Mouse (Mus musculus): Measurements from ENCODE around the gene Kcnab2.
A peak's percentile ranks its signal among the peaks of the same experiment; 100 is the strongest.

Kcnab2 gene

DNA sequence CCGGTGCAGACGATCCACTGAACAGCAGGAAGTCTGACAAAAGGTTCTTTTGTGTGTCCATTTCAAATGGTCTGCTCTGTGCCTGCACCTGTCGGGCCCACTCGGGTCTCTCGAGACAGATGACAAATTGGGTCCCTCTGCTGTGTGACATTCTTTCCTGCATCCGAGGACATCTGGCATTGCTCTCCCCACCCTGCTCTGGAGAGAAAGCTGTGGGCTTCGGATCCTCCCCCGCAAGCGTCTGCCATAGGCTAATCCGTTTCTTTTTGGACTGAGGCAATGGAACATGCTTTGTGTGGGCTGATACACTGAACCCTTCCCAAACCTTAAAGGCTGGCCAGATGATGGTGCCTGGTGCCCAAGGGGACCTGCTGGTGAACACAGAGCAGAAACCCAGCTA is 24.6 kb downstream of the Kcnab2 start:
- DNase-seq (ENCODE audit: low read depth) = no peak

DNA sequence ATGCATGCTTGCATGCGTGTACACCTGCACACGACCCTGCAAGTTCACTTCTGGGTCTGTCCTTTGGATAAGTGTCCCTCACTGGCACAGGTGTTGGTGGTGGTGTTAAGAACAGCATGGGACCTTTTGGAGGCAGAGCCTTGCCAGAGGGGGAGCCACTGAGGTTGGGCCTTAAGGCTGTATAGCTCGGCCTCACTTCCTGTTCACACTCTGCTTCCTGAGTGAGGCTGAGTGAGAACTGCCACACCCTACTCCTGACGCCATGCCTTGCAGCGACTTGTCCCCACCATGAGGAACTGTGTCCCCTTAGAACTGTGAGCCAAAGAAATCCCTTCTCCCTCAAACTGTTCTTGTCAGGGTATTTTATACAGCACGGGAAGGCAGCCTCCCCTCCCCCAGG is 26.3 kb downstream of the Kcnab2 start:
- DNase-seq (ENCODE audit: low read depth) = peak; percentile 74

DNA sequence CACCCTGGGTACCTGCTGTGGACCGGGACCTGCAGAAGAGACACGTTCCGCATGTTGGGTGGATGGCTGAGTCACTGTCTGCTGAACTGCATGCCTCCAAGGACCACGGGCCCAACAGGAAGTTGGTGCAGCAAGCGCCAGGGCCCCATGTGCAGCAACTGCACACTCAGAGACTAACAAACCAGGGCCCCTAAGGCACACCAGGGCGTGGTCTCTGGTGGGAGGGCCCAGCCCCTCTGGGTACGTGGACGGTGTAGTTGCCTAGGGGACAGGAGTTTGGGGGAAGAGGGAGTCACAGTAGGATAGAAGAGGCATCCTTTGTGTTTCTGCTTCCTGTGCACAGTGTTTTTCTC is 29.0 kb downstream of the Kcnab2 start:
- DNase-seq (ENCODE audit: low read depth) = peak; percentile 87

DNA sequence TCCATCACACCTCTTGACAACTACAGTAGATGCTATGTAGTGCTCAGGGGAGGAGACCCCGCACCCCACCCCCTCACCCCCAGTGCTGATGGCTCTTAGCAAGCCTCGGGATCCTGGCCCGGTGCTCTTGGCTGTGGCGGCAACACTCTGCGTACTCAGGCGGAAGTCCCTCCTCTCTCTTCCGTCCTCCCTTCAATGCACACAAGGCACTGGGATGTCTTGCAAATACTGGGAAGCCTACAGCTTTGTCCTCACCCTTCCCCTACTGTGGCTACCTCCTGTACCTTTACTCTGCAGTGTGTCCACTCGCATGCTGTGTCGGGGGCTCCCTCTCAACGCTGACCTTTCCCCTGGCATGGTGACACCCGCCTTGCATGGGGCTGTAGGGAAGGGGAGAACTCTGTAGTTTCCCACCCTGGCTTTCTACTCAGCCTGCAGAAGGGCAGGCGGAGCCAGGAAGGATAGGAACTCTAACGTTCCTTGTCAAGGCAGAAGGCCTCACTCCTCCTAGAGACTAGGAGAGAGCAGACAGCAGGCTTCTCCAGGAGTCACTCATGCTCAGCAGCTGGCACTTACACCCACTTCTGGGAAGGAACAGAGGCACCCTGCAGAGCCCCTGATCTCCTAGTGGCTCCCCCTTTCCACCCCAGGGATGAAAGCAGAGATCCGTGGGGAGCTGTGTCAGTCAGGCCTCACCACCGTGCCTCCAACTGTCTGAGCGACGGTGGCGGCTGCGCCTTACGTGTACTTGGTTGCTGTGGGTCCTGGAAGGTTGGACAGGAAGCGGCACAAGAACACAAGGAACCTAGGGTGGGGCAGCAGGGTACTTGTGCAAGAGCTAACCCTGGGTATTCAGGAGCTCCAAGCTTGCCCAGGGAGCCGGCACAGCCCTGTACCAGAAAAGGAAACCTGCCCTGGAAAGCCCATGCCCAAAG is 29.7 kb downstream of the Kcnab2 start:
- peak; percentile 65 for DNase-seq (ENCODE audit: low read depth)

DNA sequence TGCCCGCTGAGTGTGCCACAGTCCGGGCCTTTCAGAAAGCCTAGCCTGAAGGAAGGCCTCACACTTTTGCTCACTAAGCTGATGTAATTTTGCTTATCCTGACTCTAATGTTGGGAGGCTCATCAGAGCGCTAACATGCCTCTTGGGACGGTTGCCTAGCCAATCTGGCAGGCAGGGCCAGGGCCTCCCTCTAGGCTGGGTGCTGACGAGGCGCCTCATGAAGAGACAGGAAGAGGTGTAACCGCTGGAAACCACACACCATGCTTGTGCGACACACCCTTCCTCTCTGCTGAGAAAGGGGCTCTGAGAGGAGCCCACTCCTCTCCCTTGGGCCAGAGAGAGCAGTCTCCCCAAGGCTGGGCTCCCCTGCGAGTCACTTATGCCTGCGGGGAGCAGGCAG is 31.5 kb downstream of the Kcnab2 start:
- DNase-seq (ENCODE audit: low read depth) = peak; percentile 85

DNA sequence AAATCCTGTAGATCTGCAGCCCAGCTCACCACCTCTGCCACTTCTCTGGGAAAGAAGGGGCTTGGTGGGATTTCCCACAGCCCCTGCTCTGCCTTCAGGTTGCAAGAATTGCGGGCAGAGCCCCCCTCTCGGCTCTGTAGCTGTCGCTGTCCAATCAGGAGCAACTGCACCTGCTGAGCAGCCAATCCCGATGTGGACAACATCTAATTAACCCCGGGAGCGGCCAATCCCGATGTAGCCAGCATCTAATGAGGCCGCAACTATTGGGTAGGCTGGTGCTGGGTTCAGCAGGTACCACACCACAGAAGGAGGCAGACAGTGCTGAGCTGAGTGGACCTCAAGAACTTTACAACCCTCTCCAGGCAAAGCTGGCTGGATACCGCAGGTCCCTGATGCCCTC is 36.1 kb downstream of the Kcnab2 start:
- DNase-seq (ENCODE audit: low read depth) = no peak

DNA sequence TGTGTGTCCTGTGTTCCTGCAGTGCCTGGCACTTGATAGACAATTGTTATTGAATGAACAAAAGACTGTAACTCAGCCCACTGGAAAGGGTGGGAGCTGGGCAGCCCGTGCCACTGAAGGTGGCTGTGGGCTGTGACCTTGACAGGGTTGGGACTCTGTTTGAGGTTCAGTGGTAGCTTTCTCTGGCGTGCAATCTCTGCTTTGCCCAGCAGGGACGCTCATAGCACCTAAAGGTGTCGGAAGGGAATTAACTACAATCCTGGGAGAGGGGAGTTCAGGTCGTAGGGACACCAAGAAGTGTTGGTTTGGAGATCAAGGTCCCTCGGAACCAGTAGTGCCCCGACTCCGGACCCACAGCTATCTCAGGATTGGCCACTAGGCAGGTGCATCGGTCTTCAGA is 36.8 kb downstream of the Kcnab2 start:
- peak; percentile 36 for DNase-seq (ENCODE audit: low read depth)

DNA sequence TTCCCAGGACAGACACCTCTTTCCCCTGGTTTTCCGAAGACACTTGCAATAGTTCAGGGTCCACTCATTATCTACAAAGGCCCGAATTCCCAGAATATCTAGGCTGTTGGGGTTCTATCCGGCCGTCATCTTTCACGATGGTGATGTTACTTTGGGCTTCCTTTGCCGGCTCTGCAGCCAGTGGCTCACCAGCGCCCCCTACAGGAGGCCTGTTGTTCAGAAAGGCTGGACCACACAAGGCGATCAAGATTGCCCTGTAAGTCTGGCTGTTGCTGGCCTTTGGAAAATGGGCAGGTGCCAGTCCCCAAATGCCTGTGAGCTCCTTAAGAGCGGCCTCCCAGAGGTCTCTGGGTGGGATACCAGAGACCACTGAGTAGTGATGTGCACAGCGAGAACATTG is 42.4 kb downstream of the Kcnab2 start:
- peak; percentile 77 for DNase-seq (ENCODE audit: low read depth)

DNA sequence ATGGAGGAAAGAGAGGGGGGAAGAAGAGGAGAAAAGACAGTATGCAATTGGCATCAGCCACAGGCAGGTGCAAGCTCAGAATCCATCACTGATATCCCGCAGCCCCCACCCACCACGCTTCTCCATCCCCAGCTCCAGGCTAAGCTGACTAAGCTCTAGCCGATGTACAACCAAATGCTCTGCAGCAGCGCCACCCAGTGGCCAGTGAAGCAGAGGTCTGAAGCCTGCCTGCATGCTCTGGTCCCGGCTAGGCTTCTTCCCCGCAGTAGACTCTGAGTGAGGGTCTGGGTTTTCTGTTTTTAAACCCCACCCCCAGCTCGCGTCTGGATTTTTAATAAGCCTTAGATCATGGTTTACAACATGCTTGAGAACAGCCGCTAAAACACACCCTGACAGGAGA is 42.8 kb downstream of the Kcnab2 start:
- peak; percentile 85 for DNase-seq (ENCODE audit: low read depth)

DNA sequence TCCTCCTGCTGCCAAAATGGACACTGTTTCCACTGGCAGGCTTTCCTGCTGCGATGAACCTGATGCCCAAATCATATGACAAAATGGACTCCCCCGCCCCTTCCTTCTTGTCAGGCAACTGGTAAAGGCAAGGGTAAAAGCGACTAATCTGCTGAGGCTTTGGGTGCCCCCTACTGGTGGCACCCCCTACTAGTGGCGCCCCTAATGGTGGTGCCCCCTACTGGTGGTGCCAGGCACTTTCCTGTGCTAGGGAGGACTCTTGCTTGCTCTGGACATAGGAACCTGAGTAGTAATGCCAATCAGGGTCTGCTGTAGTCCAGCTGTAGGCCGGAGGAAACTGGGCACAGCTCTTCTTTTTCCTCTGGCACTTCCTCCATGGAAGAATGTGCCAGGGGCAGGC is 45.4 kb downstream of the Kcnab2 start:
- DNase-seq (ENCODE audit: low read depth) = peak; percentile 72

DNA sequence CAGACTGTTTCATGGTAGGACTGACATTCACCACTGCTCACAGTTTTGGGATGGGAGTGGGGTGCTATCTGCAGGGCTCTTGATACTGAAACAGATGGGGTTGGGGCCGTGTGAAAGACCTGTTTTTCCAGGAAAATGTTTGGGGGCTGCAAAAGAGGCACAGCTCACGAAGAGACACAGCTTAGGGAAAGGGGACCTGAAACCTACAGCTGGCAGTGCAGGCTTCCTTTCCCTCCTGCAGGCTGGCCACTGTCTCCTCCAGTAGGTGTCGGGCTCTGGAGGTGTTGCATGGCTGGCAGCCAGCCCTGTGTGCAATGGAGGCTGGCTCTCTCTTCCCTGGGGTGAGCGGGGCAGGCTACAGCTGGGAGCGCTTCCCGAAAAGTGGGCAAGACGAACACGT is 49.4 kb downstream of the Kcnab2 start:
- DNase-seq (ENCODE audit: low read depth) = no peak

DNA sequence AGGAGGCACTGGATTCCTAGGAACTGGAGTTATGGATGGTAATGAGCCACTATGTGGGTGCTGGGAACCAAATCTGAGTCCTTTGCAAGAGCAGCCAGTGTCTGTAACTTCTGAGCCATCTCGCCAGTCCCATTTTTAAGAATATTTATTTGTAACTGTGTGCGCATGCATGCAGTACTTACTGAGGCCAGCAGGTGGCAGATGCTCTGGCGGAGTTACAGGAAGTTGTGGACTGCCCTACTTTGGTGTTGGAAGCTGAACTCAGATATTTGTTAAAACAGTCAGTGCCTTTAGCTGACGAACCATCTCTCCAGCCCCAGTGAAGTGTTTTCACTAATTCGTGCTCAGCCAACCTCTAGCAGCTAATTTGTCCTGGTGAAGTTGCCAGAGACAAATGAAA is 52.7 kb downstream of the Kcnab2 start:
- peak; percentile 77 for DNase-seq (ENCODE audit: low read depth)

DNA sequence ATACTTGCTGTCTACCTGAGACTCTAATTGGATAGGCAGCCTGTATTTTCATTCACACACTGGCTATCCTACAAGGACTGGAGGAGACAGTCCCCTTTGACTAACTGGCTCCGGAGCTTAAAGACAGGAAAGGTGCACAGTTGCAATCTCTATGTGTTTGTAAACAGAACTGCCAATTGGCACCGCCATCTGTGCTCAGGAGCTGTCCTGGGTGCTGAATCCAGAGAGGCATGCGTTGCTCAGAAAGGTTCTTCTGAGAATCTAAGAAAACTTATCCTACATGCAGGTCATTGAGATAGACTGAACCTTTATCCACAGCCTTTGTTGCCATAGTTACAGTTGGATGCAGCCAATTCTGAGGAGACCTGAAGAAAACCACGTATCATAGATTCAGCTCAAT is 53.3 kb downstream of the Kcnab2 start:
- DNase-seq (ENCODE audit: low read depth) = peak; percentile 39

DNA sequence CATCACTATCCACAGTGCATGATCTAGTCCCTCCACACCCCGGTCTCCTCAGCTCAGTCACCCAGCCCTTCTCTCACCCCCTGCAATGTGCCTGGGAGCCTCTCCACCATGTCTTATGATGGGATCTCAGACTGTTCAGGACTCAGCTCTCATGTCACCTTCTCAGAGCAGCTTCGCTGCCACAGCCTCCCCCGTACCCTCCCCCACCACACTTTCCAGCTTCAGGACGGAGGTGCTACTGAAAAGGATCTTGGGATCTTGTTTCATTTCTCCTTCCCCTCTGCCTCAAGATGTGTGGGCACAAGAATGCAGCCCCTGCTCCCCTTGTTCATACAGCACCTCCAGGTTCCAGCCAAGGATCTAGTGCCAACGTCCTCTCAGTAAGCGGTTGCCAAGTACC is 54.1 kb downstream of the Kcnab2 start:
- no peak for DNase-seq (ENCODE audit: low read depth)

DNA sequence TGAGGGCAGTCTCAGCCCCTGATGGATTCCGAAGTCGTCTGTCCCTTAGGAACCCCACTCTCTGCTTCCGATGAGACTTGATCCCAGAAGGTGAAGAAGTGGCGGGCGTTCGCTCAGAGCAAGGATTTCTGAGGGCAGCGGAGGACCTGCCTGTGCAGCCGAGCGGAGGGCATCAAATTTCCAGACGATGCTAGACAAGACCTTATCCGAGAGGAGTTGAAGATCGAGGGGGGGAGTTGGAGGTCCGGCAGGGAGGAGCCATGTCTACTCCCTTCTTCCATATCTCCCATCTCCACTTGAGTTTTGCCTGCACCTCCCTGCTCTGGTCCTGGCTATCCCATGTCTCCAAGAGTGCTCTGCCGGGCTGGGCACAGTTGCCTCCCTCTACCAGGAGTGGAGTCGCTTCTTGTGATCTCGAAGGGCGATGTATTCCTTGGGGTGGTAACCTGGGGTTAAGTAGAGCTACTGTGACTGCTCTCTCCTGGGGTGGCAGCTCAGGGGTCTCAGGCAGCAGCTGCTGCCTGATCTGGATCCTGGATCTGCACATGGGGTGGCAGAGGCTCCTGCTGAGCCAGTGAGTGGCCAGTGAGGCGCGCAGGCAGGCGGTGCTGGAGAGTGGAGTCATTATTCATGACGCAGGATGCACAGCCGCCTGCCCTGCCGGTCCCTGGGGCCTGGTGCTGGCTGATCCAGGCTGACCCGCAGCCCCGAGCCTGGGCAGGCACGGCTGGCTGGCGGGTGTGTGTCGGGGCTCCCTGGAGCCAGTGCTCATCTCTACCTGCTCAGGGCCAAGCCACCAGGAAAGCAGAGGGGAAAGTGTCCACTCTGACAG is 59.2 kb downstream of the Kcnab2 start:
- no peak for DNase-seq (ENCODE audit: low read depth)

DNA sequence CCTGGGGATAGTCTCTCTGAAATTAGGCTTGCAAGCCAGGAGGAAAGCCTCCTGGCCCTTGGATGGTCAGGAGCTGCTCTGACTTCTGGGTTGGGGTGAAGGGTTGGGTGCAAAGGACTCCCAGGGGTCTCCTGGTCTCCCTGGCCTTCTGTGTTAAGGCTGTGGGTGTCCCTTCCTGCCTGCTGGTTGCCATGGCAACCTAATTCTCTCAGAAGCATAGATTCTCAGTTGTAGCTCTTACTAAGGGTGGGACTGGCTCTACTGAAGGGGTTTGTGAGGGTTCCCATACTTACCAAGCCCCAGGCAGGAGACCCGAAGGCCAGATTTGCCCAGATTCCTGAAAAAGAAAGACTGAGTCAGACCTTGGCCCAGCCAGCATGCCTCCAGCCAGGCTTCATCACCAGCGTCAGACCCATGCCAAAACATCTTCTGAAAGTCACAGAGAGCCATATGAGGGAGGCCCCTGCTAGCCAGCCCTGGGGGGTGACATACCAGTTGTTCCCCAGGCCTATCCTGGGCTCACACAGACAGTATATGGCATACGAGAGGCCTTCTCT is 65.1 kb downstream of the Kcnab2 start:
- no peak for DNase-seq (ENCODE audit: low read depth)

DNA sequence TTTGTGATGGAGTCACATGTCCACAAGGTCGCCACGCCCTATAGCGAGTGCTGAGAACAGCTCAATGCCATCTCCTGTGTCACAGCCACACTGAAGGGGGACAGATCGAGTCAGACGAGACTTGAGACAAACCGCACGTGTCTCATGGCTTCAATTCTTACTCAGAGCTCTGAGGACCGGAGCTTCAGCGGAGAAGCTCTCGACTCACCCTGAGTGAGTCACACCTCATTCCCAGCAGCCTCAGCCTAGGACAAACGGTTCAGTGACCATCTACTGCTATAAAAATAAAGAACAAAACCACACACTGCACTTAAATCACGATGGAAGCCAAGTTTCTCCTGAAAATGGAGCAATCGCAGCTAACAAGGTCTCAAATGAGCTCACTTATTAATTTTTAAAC is 66.7 kb downstream of the Kcnab2 start:
- DNase-seq (ENCODE audit: low read depth) = no peak

DNA sequence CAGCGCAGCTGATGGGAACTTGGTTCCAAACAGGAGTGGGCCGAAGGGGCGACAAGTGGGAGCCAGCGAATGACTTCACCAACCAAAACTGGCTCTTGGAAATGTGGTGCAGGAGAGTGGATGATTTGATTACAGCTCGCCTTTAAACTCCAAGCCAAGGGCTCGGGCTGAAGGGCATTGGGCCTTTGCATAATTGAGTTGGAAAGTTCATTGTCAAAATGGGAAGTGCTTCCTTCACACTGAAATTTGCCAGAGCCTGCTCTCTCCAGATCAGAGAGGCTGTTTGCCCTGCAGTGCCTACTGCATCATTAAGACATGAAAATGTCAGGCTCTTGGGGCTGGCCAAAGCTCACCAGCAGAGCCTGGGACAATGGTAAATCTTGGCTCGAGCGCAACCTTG is 71.1 kb downstream of the Kcnab2 start:
- DNase-seq (ENCODE audit: low read depth) = no peak

DNA sequence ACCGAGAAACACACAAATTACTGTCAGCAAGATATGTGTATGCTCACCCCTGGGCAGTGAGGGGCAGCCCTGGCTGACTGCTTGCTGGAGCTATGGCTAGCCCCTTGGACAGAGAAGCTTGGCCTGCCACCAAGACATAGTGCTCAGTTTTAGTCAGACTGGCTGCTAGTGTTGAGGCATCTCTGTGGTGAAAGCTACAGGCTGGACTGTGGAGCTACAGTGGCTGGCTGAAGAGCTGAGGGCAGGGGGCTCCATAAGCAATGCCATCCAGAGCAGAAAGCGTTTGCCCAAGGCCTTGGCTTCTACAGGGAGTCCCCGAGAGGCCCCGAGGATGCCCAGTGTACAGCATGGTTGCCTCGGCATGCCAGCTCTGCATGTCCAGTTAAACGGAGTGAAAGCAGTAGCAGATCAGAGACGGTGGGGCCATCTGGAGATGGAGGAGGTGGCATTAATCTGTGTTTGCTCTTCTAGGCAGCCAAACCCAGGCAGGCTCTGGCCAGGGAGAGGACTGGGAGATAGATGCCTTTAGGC is 71.9 kb downstream of the Kcnab2 start:
- DNase-seq (ENCODE audit: low read depth) = no peak

DNA sequence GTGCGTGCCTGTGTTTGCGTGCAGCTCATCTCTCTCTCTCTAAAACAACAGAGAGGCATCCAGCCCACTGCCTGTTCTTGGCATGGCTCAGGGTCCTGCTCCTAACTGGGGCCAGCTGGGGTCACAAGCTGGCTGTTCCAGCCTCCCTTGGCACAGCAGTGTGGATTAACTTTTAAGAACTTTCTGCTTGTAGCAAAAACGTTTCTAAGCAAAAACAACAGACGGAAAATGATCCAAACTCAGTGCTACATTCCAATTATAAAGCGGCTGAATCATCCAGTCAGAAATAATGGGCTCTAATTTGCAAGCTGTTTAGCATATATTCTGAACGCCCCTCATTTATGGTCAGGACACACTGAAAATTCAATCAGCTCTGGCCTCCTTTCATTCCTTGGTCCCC is 72.5 kb downstream of the Kcnab2 start:
- DNase-seq (ENCODE audit: low read depth) = no peak

DNA sequence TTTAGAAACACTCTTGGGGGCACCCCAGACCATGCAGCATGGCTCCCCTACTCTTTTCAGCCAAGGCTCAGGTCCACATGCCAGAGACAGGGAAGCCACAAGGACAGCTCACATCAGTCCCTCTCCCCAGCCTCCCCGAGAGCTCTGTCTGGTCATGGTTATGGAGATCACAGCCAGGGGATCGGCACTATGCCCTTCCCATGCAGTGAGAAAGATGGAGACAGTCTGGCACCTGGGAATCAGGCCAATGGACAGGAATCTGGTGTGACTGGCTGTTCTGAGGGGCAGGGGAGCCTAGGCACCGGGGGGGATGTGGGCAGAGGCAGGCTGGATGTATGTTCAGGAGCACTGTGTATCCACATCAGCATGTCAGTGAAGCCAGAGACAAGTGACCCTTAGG is 78.7 kb downstream of the Kcnab2 start:
- DNase-seq (ENCODE audit: low read depth) = no peak

DNA sequence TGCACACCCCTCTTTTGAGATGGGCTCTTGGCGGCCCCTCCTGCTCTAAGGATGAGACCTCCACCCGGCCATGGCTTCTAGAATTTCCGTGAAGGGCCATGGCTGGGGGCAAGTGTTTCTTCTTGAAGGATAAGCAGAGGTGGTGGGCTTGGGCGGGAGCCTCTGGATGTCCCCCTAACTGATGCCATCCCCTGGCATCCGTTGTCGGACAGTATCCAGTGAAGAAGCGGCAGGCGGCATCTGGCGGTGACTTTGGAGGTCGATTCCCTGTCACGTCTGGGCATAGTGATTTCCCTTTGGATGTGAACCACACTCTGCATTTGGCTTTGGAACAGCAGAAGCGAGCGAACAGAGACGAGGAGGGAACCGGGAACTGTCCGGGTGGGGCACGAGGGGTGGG is 85.0 kb downstream of the Kcnab2 start:
- DNase-seq (ENCODE audit: low read depth) = no peak

DNA sequence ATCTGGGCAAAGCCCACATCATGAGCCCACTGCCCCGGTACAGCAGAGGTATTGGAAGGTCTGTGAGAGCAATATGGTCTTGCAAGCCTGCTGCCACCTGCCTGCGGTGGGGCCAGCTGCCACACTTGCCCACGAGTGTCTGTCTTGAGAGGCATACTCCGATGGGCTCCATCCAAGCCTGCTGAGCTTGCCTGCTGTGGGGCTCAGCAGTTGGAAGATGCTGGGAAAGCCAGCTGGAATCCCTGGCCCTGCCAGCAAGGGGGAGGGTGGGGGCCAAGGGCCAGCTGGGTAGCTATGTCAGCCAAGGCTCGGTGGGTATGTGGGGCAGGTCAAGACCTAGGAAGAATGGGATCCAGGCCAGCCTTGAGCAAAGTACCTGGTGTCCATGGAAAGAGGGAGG is 85.5 kb downstream of the Kcnab2 start:
- no peak for DNase-seq (ENCODE audit: low read depth)

All from induced T-regulatory cell, adult 2 months (primary cell).